11 mouse cellular contexts compared by ENCODE assay signal in the genomic region with DNA sequence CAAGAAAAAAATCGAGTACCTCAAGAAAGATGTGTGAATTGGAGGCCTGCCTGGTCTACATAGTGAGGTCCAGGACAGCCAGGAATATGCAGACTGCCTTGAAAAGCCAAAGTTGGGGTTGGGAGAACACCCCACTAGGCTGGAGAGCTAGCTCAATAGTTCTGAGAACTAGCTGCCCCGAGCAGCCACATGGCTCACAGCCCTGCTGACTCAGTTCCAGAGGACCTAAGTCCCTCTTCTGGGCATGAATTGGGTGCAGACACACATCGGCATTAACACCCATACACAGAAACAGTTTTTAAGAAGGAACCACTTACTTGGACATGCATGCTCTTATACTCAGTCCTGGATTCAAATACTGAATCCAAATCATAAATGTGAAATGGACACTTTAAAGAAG. TPM values are rescaled to one million over a fixed set of nuclear protein-coding genes. Genes with fewer than 3 reads are reported as not detected.
DNase-seq lines count a peak whose midpoint lies in the region; ATAC-seq and TF ChIP-seq lines count a peak whose summit lies in the region.
"Had no signal": no experiment of that assay in that cellular context is flagged by ENCODE, and none has a peak within 500 bp of the region (broad histone marks: within the 10 kb centered on the region; RNA-seq: fewer than 3 reads in every experiment).

No protein-coding gene starts in this region.

- no peak for TF ChIP-seq CTCF in midbrain, postnatal 0 days (IDR thresholded peaks at IDR 0.05)
- TF ChIP-seq CTCF in cerebellum, adult 2 months (IDR thresholded peaks at IDR 0.05; ENCODE audit: borderline replicate concordance, insufficient read depth, low read depth, low read length), result no peak

- TF ChIP-seq POLR2A in cerebellum, adult 2 months (IDR thresholded peaks at IDR 0.05; ENCODE audit: borderline replicate concordance, insufficient read depth, low read length), result no peak

- H3K9ac ChIP-seq in midbrain, postnatal 0 days (replicated peaks; ENCODE audit: low read length, poor library complexity, severe bottlenecking), result no peak overlapping the region; the same call in 1 of the 2 replicates
- 0 out of 2 replicates have a peak overlapping the region, but pooled peaks have one; percentile 26 for H3K9ac ChIP-seq in intestine, embryonic 16.5 days (ENCODE audit: low read depth, low read length)
- peak overlapping the region; percentile 20; the same call in 1 of the 2 replicates for H3K9ac ChIP-seq in neural tube, embryonic 15.5 days (replicated peaks)

- no peak for ATAC-seq in midbrain, postnatal 0 days (ENCODE audit: low FRiP score)
- no peak for ATAC-seq in intestine, embryonic 16.5 days
- no peak for ATAC-seq in neural tube, embryonic 15.5 days (ENCODE audit: low FRiP score)
- ATAC-seq: inflammation-experienced regulatory T-cells, adult 6 months had no signal

- H3K4me2 ChIP-seq in midbrain, postnatal 0 days (ENCODE audit: low read depth, low read length, poor library complexity, severe bottlenecking), result no peak overlapping the region
- H3K4me2 ChIP-seq in intestine, embryonic 16.5 days (ENCODE audit: low read depth, low read length), result peak overlapping the region; percentile 29
- H3K4me2 ChIP-seq in neural tube, embryonic 15.5 days, result peak overlapping the region; percentile 17; the same call in 1 of the 2 replicates

- WGBS in heart, embryonic 10.5 days, result 80% methylated on average over 3 of the region's 3 CpGs
- 88% methylated on average over 3 of the region's 3 CpGs for WGBS in midbrain, embryonic 10.5 days
- WGBS in midbrain, postnatal 0 days, result 90% methylated on average over 3 of the region's 3 CpGs
- 74% methylated on average over 3 of the region's 3 CpGs for WGBS in intestine, embryonic 16.5 days
- WGBS in neural tube, embryonic 15.5 days, result 82% methylated on average over 3 of the region's 3 CpGs
- WGBS in cerebellum, adult 2 months, result 34% methylated on average over 3 of the region's 3 CpGs

- peaks cover 44% of the 10 kb centered on the region for H3K4me1 ChIP-seq in heart, embryonic 10.5 days
- H3K4me1 ChIP-seq in midbrain, embryonic 10.5 days, result peaks cover 56% of the 10 kb centered on the region
- H3K4me1 ChIP-seq in midbrain, postnatal 0 days (ENCODE audit: insufficient read depth, low read length), result peaks cover 10% of the 10 kb centered on the region
- H3K4me1 ChIP-seq in intestine, embryonic 16.5 days (ENCODE audit: control insufficient read depth, insufficient read depth, low read length), result peaks cover 34% of the 10 kb centered on the region
- H3K4me1 ChIP-seq in neural tube, embryonic 15.5 days, result peaks cover 63% of the 10 kb centered on the region
- peaks cover 8% of the 10 kb centered on the region for H3K4me1 ChIP-seq in cerebellum, adult 2 months (ENCODE audit: control insufficient read depth, insufficient read depth, low read length)

- H3K4me3 ChIP-seq in heart, embryonic 10.5 days, result peak overlapping the region; percentile 29; the same call in 1 of the 2 replicates
- H3K4me3 ChIP-seq in midbrain, embryonic 10.5 days, result peak overlapping the region; percentile 37
- no peak overlapping the region for H3K4me3 ChIP-seq in midbrain, postnatal 0 days (ENCODE audit: low read depth, low read length)
- peak overlapping the region; percentile 13; the same call in 1 of the 2 replicates for H3K4me3 ChIP-seq in intestine, embryonic 16.5 days (ENCODE audit: low read length)
- no peak overlapping the region for H3K4me3 ChIP-seq in neural tube, embryonic 15.5 days (replicated peaks)
- H3K4me3 ChIP-seq in cerebellum, adult 2 months (replicated peaks; ENCODE audit: insufficient read depth, low read depth, low read length), result no peak overlapping the region
- H3K4me3 ChIP-seq: erythroblast, embryonic 14.5 days had no signal

- no peaks in the 10 kb centered on the region for H3K9me3 ChIP-seq in heart, embryonic 10.5 days
- no peaks in the 10 kb centered on the region for H3K9me3 ChIP-seq in midbrain, embryonic 10.5 days (replicated peaks)
- no peaks in the 10 kb centered on the region for H3K9me3 ChIP-seq in midbrain, postnatal 0 days (ENCODE audit: low read length)
- H3K9me3 ChIP-seq in intestine, embryonic 16.5 days (ENCODE audit: control insufficient read depth, low read length), result no peaks in the 10 kb centered on the region
- no peaks in the 10 kb centered on the region for H3K9me3 ChIP-seq in neural tube, embryonic 15.5 days (replicated peaks)

- H3K27ac ChIP-seq in heart, embryonic 10.5 days, result no peak overlapping the region
- H3K27ac ChIP-seq in midbrain, embryonic 10.5 days (replicated peaks), result no peak overlapping the region
- no peak overlapping the region for H3K27ac ChIP-seq in midbrain, postnatal 0 days (ENCODE audit: low read depth, low read length)
- H3K27ac ChIP-seq in intestine, embryonic 16.5 days (ENCODE audit: low read length), result no peak overlapping the region
- no peak overlapping the region for H3K27ac ChIP-seq in neural tube, embryonic 15.5 days (replicated peaks)
- no peak overlapping the region for H3K27ac ChIP-seq in cerebellum, adult 2 months (ENCODE audit: insufficient read depth, low read length)

- peaks cover 89% of the 10 kb centered on the region for H3K36me3 ChIP-seq in heart, embryonic 10.5 days
- H3K36me3 ChIP-seq in midbrain, embryonic 10.5 days, result peaks cover 90% of the 10 kb centered on the region
- H3K36me3 ChIP-seq in midbrain, postnatal 0 days (ENCODE audit: insufficient read depth, low read length), result peaks cover 27% of the 10 kb centered on the region
- peaks cover 18% of the 10 kb centered on the region for H3K36me3 ChIP-seq in intestine, embryonic 16.5 days (ENCODE audit: control insufficient read depth, insufficient read depth, low read length)
- H3K36me3 ChIP-seq in neural tube, embryonic 15.5 days, result peaks cover 77% of the 10 kb centered on the region

- no peaks in the 10 kb centered on the region for H3K27me3 ChIP-seq in heart, embryonic 10.5 days (ENCODE audit: insufficient read depth, poor library complexity, severe bottlenecking)
- H3K27me3 ChIP-seq in midbrain, embryonic 10.5 days (ENCODE audit: low read depth, poor library complexity, severe bottlenecking), result no peaks in the 10 kb centered on the region
- no peaks in the 10 kb centered on the region for H3K27me3 ChIP-seq in midbrain, postnatal 0 days (ENCODE audit: insufficient read depth, low read length)
- H3K27me3 ChIP-seq in intestine, embryonic 16.5 days (replicated peaks; ENCODE audit: control insufficient read depth, insufficient read depth, low read length), result no peaks in the 10 kb centered on the region
- no peaks in the 10 kb centered on the region for H3K27me3 ChIP-seq in neural tube, embryonic 15.5 days (replicated peaks)
- no peaks in the 10 kb centered on the region for H3K27me3 ChIP-seq in cerebellum, adult 2 months (ENCODE audit: control insufficient read depth, insufficient read depth, low read length)

- no peak for DNase-seq in heart, embryonic 10.5 days (ENCODE audit: low spot score)
- no peak for DNase-seq in heart, postnatal 4 days
- DNase-seq in midbrain, embryonic 10.5 days (ENCODE audit: low spot score), result no peak
- no peak for DNase-seq in midbrain, postnatal 0 days (ENCODE audit: low spot score)
- no peak for DNase-seq in thymus, postnatal 0 days (ENCODE audit: low spot score)
- no peak for DNase-seq in cerebellum, adult 2 months
- DNase-seq: cerebellum, adult 11 months had no signal

RNA-seq across cellular contexts. Expression of gene Sec31a, which starts 8.2 kb away (rescaled TPM):
- 156 and 180 TPM in 2 replicates for polyA plus RNA-seq in heart, embryonic 10.5 days (2016; fragmentation: Nextera tagmentation; extraction: Ambion mirVana)
- 100 to 1,000 TPM; 156 to 166 TPM for total RNA-seq in heart, postnatal 4 days (2021)
- polyA plus RNA-seq in midbrain, embryonic 10.5 days (2016; fragmentation: Nextera tagmentation; extraction: Ambion mirVana), result 101 and 109 TPM in 2 replicates
- total RNA-seq in midbrain, postnatal 0 days (2014; rRNA removed), result 148 and 227 TPM in 2 replicates
- polyA plus RNA-seq in midbrain, postnatal 0 days (2015; fragmentation: Nextera tagmentation; extraction: Ambion mirVana), result 79.6 and 85.0 TPM in 2 replicates
- 183 and 215 TPM in 2 replicates for polyA plus RNA-seq in intestine, embryonic 16.5 days (2015; fragmentation: Nextera tagmentation; extraction: Ambion mirVana)
- polyA plus RNA-seq in neural tube, embryonic 15.5 days (2015; fragmentation: Nextera tagmentation; extraction: Ambion mirVana), result 89.5 and 105 TPM in 2 replicates
- 75.0 and 79.4 TPM in 2 replicates for polyA plus RNA-seq in thymus, postnatal 0 days (2015; fragmentation: Nextera tagmentation; extraction: Ambion mirVana)
- 117 and 129 TPM in 2 replicates for polyA plus RNA-seq in cerebellum, adult 2 months (2012; rRNA removed)

Comparison
In these comparisons a context has a peak if more than half of its experiments do, and no peak if none do; other contexts are left out.
1. H3K4me3 ChIP-seq: peak in heart, embryonic 10.5 days (single experiment), midbrain, embryonic 10.5 days (single experiment) and intestine, embryonic 16.5 days (single experiment); none in midbrain, postnatal 0 days (single experiment), neural tube, embryonic 15.5 days (single experiment) and cerebellum, adult 2 months (single experiment).